Mouse (Mus musculus) urinary bladder, postnatal 14 days (tissue): ENCODE data around the gene Zfp53.

Experiments
- DNase-seq: peaks from one replicate; pipeline ENCODE4 v3.0.0; 2021; ENCODE audit warnings: low spot score

Zfp53 gene

DNA sequence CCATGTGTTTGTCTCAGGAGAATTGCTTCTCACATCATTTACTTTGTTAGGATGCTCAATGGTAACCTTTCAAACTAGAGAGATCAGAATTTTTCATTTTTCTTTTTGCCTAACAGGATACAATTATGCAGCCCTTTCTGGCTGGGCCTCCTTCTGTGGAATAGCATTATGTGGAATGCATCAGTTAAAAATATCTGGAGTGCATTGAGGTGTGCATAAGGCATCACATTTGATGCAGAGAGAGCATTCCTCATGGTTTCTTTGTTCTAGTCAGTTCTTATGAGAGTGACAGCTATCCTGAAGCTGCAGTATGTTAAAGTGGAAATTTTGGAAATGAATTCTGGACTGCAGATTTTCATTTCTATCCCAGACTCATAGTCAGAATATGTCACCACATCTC, 37.5 kb downstream of the Zfp53 start:
- DNase-seq = no peak

DNA sequence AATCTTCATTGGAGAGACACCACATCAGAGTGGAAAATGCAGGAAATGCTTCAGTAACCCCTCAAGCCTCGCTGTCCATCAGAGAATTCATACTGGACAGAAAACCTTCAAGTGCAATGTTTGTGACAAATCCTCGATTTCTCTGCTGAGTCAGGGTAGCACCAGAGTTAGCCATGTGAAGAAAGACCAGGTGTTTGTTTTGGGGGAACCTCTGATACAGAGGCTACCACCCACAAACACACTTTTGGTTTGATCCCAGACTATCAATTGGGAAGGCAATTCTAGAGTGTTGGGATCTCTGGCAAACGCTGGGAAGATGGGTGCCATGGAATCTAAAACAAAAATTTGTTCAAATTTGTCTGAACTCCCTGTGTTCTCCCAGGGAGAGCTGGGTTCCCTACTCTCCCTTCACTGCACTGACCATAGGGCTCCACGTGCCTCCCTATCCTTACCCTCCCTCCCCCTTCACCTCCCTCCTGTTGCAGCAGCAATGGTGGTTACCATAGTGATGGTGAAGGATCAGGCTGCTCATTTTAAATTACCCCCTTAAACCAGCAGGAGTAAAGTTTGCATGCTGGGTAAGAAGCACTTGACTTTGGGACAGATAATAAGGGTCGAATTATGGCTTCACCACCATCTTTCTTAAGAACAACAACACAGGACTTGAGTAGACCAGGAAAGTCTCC, 42.0 kb downstream of the Zfp53 start:
- no peak for DNase-seq

DNA sequence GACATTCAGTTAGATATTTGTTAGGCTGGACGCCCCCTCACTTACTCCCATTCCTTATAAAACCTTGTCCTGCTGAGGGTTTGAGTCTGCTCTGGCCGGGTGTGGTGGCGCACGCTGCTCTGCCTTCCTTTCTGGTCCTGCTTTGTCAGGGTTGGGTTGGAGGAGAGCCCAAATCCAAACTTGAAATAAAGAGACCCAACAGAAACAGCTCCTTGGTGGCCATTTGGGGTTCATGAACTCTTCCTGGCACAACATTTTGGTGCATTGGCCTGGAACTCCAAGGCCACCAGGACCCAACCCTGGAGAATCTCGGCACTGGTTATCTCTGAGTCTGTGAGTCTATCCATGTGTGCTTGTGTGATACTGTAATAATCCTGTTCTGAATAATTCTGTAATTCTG, 42.8 kb downstream of the Zfp53 start:
- no peak for DNase-seq

DNA sequence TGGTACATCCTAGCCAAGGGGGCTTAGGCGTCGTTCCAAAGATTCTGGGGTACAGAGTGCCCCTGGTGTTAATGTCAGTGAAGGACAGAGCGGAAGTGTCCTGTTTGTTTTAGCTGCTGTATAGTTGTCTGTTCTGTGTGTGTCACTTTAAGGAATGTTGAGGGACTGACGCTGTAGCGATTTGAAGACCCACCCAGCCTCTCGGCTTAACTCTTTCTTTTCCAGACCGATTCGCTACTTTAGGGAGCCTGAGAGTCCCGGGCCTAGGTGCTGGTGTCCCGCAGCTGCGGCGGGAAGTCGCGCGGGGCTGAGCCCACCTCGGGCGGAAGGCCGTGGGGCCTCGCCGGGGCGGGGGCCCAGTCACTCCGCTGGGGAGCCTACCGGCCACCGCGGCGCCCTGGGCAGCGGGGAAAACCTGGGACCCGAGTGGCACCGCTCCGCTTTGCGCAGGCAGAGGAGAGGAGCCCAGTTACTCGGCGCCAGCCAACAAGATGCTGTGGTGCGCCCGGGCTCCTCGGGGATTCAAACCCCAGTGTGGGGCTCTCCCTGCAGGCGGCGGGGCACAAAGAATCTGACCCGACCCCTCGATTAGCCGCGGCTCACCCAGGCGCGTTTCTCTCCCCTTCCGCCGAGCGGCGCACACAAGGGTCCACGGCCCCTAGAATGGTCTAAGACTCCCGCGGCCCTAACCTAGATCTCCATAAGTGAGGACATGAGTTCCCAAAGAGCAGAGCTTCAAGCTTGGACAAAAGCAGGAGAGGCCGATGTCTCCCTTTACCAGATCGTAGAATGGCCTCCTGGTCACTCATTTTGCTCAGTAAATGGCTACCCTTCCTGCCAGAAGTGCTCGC, 43.5 kb downstream of the Zfp53 start:
- peak; percentile 73 for DNase-seq

DNA sequence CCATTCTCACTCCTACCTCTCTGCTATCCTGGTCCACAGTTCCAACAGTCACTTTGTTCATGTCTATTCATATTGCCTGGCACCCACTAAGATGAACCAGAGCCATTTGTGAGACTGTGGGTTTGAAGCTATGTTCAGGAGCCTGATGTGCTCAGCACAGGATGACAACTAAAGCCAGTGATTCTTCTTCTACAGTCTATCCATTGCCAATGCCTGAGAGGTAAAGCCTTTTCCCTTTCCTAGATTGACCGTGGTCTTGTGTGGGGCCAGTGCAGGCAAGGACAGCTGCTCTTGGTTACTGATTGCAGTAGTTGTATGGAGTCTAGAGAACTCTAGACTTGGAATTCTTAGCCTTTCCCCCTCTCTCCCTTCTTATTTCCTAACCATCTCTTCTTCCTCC, 45.2 kb downstream of the Zfp53 start:
- DNase-seq = no peak

DNA sequence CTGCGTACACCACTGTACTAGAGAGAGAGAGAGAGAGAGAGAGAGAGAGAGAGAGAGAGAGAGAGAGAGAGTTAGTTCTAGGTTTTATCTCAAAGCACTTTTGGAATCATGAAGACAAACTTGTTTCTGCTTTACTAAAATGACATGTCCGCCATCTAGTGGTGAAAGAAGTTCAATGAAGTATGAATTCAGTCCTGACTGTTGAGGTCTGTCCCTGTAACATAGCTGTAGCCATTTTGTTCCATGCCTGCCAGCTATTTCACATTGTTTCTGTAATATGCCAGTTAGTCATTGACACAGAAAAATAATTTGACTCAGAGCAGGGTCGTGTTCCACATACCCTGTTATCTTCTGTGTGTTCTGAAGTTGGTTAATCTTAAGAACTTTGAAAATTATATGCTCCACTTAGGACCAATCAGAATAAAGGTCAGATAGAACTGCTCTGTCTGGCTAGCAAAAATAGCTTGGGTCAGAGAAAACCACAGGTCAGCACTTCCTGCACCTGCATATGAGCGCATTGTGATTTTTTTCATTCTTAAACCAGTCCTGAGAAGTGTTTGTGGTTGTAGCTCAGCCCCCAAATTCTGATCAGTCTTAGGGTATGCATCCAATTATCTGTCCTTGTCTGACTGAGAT, 45.8 kb downstream of the Zfp53 start:
- no peak for DNase-seq

DNA sequence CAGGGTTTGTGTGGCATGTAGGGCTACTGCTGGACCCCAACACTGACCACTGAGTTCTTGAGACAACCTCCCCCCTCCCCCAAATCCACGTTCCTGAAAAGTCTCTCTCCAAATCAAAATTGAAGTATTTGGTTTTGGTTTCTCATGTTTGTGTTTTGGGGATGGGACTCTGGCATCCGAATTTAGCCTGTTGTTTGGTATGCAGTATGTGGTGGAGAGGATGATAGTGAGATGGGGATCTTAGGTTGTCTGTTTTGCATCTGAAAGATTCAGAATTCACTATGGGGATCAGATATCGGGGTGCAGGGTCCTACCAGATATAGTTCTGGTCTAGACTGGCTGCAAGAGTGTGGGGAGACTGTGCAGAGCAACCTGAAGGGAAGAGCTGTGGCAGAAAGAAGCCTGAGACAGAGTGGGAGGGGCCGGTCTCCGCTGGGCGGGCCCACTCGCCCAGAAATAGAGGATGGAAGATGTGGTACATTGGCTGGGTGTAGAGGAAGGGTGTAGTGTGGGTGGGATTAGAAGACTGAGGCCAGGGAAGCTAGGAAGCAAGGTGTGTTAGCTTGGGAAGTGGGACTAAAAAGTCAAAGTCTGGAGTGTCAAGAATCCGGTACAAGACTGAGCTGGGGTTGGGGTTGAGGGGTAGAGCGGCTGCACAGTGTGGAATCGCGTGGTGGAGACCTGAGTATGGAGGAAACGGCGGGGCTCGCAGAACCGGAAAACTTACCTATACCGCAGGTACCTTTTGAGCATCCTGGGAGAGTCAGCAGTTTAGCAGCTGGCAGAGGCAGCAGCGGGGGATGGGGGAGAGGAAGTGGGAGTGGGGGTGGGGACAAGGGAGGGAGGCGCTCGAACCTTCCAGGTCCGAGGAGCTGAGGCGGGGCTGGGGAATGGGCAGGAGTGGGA, 46.6 kb downstream of the Zfp53 start, which contains the start of gene Zfp52:
Zfp52 (plus strand) TSS at position 444 of the 906 bp plus-strand sequence.
- peak; percentile 67 for DNase-seq

DNA sequence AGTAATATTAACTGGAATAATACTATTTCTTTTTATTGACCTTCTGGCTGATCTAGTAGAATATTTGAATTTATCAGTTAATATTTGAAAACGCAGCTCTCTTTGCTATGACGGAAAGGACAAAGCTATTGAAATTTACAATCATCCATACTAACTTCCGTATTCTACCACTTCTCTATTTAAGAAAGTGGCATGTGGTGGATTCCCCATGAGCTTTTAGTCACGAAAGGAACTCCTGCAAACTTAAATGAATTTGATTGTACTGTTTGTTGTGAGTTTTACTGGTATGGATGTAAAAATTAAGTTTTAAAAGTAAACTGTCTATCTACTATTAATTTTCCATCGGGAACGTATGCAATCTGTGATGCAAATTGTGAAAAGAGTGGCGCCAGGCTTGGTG, 47.3 kb downstream of the Zfp53 start:
- no peak for DNase-seq

DNA sequence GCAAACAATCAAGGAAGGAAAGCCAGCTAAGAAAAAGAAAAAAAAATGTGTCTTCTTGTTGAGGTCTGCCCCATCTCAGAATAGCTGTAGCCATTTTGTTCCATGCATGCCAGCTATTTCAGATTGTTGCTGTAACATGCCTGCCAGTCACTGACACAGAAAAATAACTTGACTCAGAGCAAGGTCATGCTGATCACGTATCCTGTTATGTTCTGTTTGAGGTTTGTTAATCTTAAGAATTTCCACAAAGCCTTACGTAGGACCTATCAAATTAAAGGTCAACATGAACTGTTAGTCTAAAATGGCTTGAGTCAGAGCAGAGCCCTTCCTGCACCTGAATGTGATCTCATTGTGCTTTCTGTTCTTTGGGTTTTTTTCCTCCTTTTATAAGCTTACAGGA, 47.9 kb downstream of the Zfp53 start:
- no peak for DNase-seq

DNA sequence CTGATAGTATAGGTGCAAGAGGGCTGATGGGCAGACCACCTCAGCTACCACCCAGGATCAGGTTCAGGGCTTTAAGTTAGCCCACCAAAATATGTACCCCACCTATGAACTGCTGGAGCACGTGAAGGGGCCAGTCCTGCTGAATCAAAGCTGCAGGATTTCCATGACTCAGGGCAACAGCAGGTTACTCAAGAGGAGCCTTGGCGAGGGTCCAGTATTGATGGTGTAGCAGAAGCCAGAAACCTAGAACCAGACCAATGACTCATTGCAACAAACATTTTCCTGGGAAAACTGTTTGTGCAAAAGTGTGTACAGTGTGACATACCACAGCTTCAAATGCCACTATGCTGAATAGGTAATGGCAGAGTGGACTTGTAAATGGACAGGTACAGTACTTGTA, 69.0 kb downstream of the Zfp53 start:
- DNase-seq = no peak
